Mouse (Mus musculus) stomach, embryonic 14.5 days (tissue): ENCODE measurements at regions not wholly inside any gene's neighbourhood (a gene's known extent, or its start where the extent isn't known, plus 50 kb on each side); places are given as distances from the start of the nearest gene placed in this dataset.

Experiments
- ATAC-seq: fragments of 200-750 bp; cut with Nextera tagmentation; 2 replicates; pipeline ENCODE4 v1.8.0; 2017; ENCODE audit warnings: low read depth, moderate TSS enrichment; ENCODE audit not compliant: insufficient number of reproducible peaks, insufficient read depth, low FRiP score
- H3K27ac ChIP-seq: fragments of 300-500 bp; sonication (generic); 2 replicates; pipeline ENCODE4 v1.5.1; 2014; ENCODE audit warnings: mild to moderate bottlenecking, low read length, moderate library complexity, mixed read lengths
- H3K27me3 ChIP-seq: fragments of 300-500 bp; sonication (generic); 2 replicates; pipeline ENCODE4 v1.6.1; 2014; ENCODE audit warnings: low read length, control low read depth, mixed read lengths; ENCODE audit not compliant: control insufficient read depth, insufficient read depth
- H3K36me3 ChIP-seq: fragments of 300-500 bp; sonication (generic); 2 replicates; pipeline ENCODE4 v1.6.1; 2014; ENCODE audit warnings: mild to moderate bottlenecking, control low read depth, low read length, moderate library complexity, mixed read lengths; ENCODE audit not compliant: control insufficient read depth, insufficient read depth
- H3K4me1 ChIP-seq: fragments of 300-500 bp; sonication (generic); 2 replicates; pipeline ENCODE4 v1.6.1; 2014; ENCODE audit warnings: low read length, control low read depth, mixed read lengths; ENCODE audit not compliant: control insufficient read depth, insufficient read depth
- H3K4me2 ChIP-seq: fragments of 300-500 bp; sonication (generic); replicated peaks from 2 replicates; pipeline ENCODE4 v1.6.1; 2014; ENCODE audit warnings: low read depth, low read length, control low read depth
- H3K4me3 ChIP-seq: fragments of 300-500 bp; sonication (generic); 2 replicates; pipeline ENCODE4 v1.5.1; 2014; ENCODE audit warnings: low read depth, low read length, control low read depth
- H3K9ac ChIP-seq: fragments of 300-500 bp; sonication (generic); replicated peaks from 2 replicates; pipeline ENCODE4 v1.6.1; 2014; ENCODE audit warnings: low read depth, mild to moderate bottlenecking, control low read depth, low read length, moderate library complexity, mixed read lengths
- H3K9me3 ChIP-seq: fragments of 300-500 bp; sonication (generic); 2 replicates; pipeline ENCODE4 v1.6.1; 2016; ENCODE audit warnings: low read depth, low read length, control low read depth; ENCODE audit not compliant: control insufficient read depth
- WGBS: fragments of 180-500 bp; shearing (Covaris S2); extraction: QIAGEN DNeasy Blood & Tissue Kit; methylation state at CpG from one replicate; pipeline ENCODE4 v1.1.7; 2014; 5-methylcytosine and 5-hydroxymethylcytosine counted together

DNA sequence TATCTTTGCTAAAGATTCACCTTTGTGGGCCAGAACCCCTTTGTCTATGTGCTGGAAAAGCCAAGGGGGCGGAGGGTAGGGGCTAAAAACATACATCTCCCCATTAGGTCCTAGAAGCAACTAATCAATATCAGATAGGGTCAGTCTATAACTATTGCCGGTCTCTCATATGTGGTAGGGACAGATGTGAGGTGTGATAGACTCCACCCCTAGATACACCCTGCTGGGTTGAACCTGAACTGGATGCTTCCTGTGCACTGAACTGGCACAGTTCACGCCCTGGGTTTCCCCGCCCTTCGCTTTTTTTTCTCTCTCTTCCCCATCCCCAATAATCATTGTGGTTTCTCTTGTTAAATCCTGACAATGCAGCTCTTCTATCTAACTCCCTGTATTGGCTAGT is 270.3 kb upstream of the Gpc5 start:
- no peak for ATAC-seq
- 75% methylated on average over 5 of the region's 5 CpGs for WGBS
- peak overlapping the region; percentile 53; the same call in 1 of the 2 replicates for H3K27ac ChIP-seq
- H3K36me3 ChIP-seq: no peaks in the 10 kb centered on the region
- H3K4me3 ChIP-seq: no peak overlapping the region
- H3K4me1 ChIP-seq: peaks cover 14% of the 10 kb centered on the region
- no peaks in the 10 kb centered on the region for H3K27me3 ChIP-seq
- H3K9ac ChIP-seq: no peak overlapping the region
- no peaks in the 10 kb centered on the region for H3K9me3 ChIP-seq
- no peak overlapping the region for H3K4me2 ChIP-seq

DNA sequence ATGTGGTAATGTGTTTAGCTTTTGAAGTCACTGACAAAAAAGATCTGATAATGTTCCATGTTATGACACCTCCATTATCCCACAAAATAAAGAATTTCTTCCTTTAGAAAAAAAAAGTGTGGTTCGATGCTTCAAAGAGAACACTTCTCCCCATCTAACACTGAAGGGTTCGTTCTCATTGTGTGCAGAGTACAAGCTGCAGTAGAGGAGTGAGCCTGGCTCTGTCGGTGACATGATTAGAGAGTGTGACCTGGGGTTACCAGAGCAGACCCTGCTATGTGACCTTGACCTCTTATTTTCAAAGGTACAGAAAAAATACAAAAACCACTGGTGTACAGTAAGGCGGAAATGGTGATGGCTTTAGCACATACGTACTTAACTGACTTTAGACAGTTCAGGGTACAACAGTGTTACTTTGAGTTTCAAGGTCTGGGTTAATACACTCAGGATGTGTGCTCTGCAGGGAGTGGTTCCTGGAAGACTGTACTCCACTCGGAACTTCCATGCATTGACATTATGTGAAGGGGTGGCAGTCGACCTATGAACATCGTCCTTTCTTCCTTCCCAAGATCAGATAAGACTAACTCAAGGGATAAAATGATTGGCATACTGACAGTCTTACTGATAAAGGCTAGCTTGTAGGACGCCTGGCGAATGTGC is 265.2 kb upstream of the Gpc5 start:
- Histone ChIP-seq H3K4me1 (0 out of 2 replicates have a peak, but pooled peaks cover 4% of the 10 kb centered on the region), H3K9me3 (no peaks in the 10 kb centered on the region), H3K4me2 (no peak overlapping the region), H3K27ac (no peak overlapping the region), H3K9ac (no peak overlapping the region), H3K27me3 (no peaks in the 10 kb centered on the region), H3K4me3 (no peak overlapping the region), H3K36me3 (no peaks in the 10 kb centered on the region)
- WGBS: 50% methylated on average over 10 of the region's 10 CpGs
- ATAC-seq: no peak

DNA sequence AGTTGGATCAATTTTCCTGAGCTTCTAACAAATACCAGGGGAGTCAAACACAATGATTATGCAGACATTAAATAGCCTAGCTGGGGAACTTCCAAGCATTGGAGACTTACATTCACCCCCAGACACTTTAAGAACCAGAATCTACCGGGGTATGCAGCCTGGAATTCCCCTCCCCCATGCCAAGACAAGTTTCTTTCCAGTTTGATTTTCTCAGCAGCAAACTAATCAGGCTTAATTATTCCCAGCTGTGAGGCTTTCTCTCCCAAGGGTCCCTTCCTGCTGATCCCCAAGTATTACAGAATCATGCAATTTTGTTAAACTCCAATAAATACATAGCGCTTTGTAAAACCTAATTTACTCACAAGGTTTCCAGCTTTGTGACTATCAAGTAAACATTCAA is 262.7 kb upstream of the Gpc5 start:
- H3K9me3 ChIP-seq: no peaks in the 10 kb centered on the region
- no peaks in the 10 kb centered on the region for H3K36me3 ChIP-seq
- ATAC-seq: no peak
- 18% methylated on average over 2 of the region's 2 CpGs for WGBS
- no peaks in the 10 kb centered on the region for H3K27me3 ChIP-seq
- no peak overlapping the region for H3K27ac ChIP-seq
- 0 out of 2 replicates have a peak, but pooled peaks cover 4% of the 10 kb centered on the region for H3K4me1 ChIP-seq
- no peak overlapping the region for H3K9ac ChIP-seq
- no peak overlapping the region for H3K4me3 ChIP-seq
- no peak overlapping the region for H3K4me2 ChIP-seq

GRCm38 (mm10) chr14:114832987-114833386 is 259.0 kb upstream of the Gpc5 start:
- 0 out of 2 replicates have a peak, but pooled peaks cover 4% of the 10 kb centered on the region for H3K4me1 ChIP-seq
- H3K9ac ChIP-seq: no peak overlapping the region
- peak; percentile 28; the same call in 1 of the 2 replicates for ATAC-seq
- H3K4me2 ChIP-seq: no peak overlapping the region
- no peaks in the 10 kb centered on the region for H3K36me3 ChIP-seq
- no peaks in the 10 kb centered on the region for H3K27me3 ChIP-seq
- H3K27ac ChIP-seq: no peak overlapping the region
- H3K9me3 ChIP-seq: no peaks in the 10 kb centered on the region
- H3K4me3 ChIP-seq: no peak overlapping the region
- 67% methylated on average over 11 of the region's 11 CpGs for WGBS

- peak; percentile 71; the same call in 1 of the 2 replicates for ATAC-seq
- Histone ChIP-seq H3K4me3 (no peak overlapping the region), H3K4me1 (0 out of 2 replicates have a peak, but pooled peaks cover 3% of the 10 kb centered on the region), H3K9ac (no peak overlapping the region), H3K27me3 (no peaks in the 10 kb centered on the region), H3K9me3 (no peaks in the 10 kb centered on the region), H3K36me3 (no peaks in the 10 kb centered on the region), H3K27ac (no peak overlapping the region), H3K4me2 (no peak overlapping the region)
- WGBS: 56% methylated on average over 3 of the region's 3 CpGs
Observed at GRCm38 (mm10) chr14:114836723-114837349, 255.2 kb upstream of the Gpc5 start.

DNA sequence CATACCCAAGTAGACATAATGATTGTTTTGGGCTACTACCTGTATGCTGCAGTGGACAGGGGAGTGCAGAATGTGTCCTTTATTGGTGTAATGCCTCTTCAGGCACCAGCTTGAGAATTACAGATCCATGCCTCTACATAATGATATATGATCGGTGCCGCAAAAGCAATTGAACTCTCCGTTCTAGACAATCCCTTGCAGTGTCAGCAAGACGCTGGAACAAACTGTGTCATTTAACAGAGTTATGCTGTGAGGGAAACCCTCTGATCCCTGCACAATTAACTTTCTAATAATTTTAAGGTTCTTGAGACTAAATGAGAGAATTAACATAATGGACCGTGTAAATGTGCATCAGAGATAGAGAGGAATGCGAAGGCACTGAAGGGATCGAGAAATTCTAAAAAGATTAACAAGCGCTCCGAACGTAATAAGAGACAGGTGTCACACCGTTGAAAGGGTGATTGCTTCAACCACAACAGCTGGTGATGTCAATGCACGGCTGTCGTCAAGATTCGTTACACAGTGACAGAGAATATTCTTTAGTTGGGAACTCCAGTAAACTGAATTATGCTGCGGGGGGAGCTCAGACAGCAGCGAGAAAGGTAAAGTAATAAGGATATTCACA is 254.3 kb upstream of the Gpc5 start:
- Histone ChIP-seq H3K27ac (no peak overlapping the region), H3K9ac (no peak overlapping the region), H3K4me3 (no peak overlapping the region), H3K9me3 (no peaks in the 10 kb centered on the region), H3K27me3 (no peaks in the 10 kb centered on the region), H3K36me3 (no peaks in the 10 kb centered on the region), H3K4me1 (0 out of 2 replicates have a peak, but pooled peaks cover 3% of the 10 kb centered on the region), H3K4me2 (no peak overlapping the region)
- 51% methylated on average over 16 of the region's 16 CpGs for whole genome bisulfite sequencing
- ATAC-seq: no peak

DNA sequence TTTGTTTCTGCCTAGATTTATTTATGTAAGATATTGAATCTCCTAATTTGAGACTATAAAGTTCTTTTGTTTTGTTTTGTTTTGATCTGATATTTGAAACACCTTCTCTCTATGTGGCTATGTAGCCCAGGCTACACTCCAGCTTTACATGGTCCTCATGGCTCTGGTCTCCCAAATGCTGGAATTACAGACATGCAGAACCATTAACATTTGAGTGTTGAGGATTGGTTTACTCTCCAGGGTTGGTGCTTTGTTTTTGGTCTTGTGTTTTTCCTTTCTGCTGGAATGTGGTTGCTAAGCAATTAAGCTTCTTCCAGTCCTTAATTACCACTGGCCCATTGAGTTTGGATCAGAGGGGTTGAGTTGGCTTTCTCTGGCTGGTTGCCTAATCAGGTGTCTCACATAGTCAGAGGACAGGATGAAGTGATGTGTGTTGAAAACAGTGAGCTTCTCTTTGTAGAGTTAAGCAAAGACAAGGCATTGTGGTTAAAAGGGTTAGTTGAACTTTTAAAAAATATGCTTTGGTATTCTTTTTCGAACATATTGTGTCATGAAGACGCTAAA is 252.6 kb upstream of the Gpc5 start:
- no peaks in the 10 kb centered on the region for H3K27me3 ChIP-seq
- 90% methylated on average over 2 of the region's 2 CpGs for WGBS
- no peak for ATAC-seq
- 0 out of 2 replicates have a peak, but pooled peaks cover 3% of the 10 kb centered on the region for H3K4me1 ChIP-seq
- no peaks in the 10 kb centered on the region for H3K36me3 ChIP-seq
- no peaks in the 10 kb centered on the region for H3K9me3 ChIP-seq
- no peak overlapping the region for H3K27ac ChIP-seq
- H3K9ac ChIP-seq: no peak overlapping the region
- no peak overlapping the region for H3K4me2 ChIP-seq
- no peak overlapping the region for H3K4me3 ChIP-seq

GRCm38 (mm10) chr14:114840766-114841165 is 251.2 kb upstream of the Gpc5 start:
- H3K27me3 ChIP-seq: no peaks in the 10 kb centered on the region
- H3K36me3 ChIP-seq: no peaks in the 10 kb centered on the region
- no peaks in the 10 kb centered on the region for H3K9me3 ChIP-seq
- H3K27ac ChIP-seq: no peak overlapping the region
- H3K4me2 ChIP-seq: no peak overlapping the region
- H3K9ac ChIP-seq: no peak overlapping the region
- 0 out of 2 replicates have a peak, but pooled peaks cover 3% of the 10 kb centered on the region for H3K4me1 ChIP-seq
- H3K4me3 ChIP-seq: no peak overlapping the region
- 64% methylated on average over 5 of the region's 5 CpGs for WGBS
- no peak for ATAC-seq
